Comparison of ENCODE assay signal across 8 mouse cellular contexts in the genomic region with DNA sequence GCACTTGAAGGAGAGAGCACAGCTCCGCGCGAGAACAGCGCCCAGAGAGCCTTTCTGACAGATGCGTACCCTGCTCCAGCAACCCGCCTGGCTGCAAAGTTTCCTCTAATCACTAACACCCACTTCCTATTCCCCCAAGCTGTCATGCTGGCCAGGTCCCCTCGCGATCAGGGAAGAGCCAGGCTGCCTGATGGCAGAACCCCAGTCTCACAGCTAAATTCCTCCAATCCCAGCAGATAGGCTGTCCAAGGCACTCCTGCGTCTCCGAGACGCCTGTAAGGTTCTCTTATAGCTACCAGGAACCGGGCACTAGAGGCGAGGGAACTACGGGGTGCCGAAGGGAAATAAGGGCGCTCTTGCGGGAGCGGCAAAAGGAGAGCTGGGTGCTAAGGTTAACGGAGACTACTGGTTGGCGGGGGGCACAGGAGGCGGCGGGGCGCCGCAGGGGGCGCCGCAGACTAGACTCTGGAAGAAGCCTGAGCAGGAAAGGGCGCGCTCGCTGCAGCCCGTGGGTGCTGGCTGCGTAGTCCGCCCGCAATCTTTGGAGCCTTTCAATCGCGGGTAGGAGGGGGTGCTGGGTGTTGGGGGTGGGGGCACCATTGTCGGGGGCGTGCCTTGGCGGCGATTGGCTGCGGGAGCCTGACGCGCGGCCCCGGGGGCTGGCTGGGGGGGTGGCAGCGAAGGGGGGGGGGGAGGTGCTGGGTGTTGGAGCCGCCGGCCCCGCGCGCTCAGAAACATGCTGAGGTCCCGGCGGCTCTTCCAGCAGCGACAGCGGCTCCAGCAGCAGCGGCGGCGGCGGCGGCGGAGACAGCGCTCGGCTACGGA. TPM values are rescaled to one million over a fixed set of nuclear protein-coding genes. Genes with fewer than 3 reads are reported as not detected.
DNase-seq lines count a peak whose midpoint lies in the region; ATAC-seq lines count a peak whose summit lies in the region.

A gene (plus strand): TSS at position 813 of the 825 bp plus-strand sequence.

- H3K4me2 ChIP-seq in intestine, embryonic 15.5 days (replicated peaks), result peak within 1 kb of the TSS; percentile 97

- peak within 1 kb of the TSS; percentile 57 for H3K4me3 ChIP-seq in intestine, embryonic 15.5 days (replicated peaks)

- DNase-seq in cerebellum, adult 9-10 months, result no peak
- DNase-seq in gastrocnemius, postnatal 36 days, result peak; percentile 30 to 31
- peak; percentile 65 for DNase-seq in left cerebral cortex, postnatal 4 days
- peak; percentile 12 to 35 for DNase-seq in spleen, postnatal 10 days (ENCODE audit: low spot score in 2 of 2)

- ATAC-seq in cerebellum, adult (ENCODE audit: insufficient number of reproducible peaks, low FRiP score, low TSS enrichment), result peak; percentile 13; the same call in 1 of the 2 replicates
- ATAC-seq in common myeloid progenitor, adult 5-6 weeks (replicated peaks; ENCODE audit: low read depth, poor library complexity, severe bottlenecking), result 0 out of 2 replicates have a peak, but pooled peaks have one; percentile 27
- peak; percentile 73 for ATAC-seq in intestine, embryonic 15.5 days
- ATAC-seq in megakaryocyte-erythroid progenitor cell, adult 5-6 weeks (replicated peaks; ENCODE audit: low FRiP score, low TSS enrichment, poor library complexity, severe bottlenecking), result 0 out of 2 replicates have a peak, but pooled peaks have one; percentile 26

- WGBS in intestine, embryonic 15.5 days, result under 1% methylated on average over 61 of the region's 63 CpGs

- peak within 1 kb of the TSS; percentile 48; the same call in 1 of the 2 replicates for H3K27ac ChIP-seq in intestine, embryonic 15.5 days

- peaks cover 41% of the 10 kb centered on the region for H3K27me3 ChIP-seq in intestine, embryonic 15.5 days (replicated peaks)

- H3K9ac ChIP-seq in intestine, embryonic 15.5 days, result peak within 1 kb of the TSS; percentile 54

- no peaks in the 10 kb centered on the region for H3K9me3 ChIP-seq in intestine, embryonic 15.5 days

- peaks cover 29% of the 10 kb centered on the region for H3K4me1 ChIP-seq in intestine, embryonic 15.5 days (replicated peaks)

- no peaks in the 10 kb centered on the region for H3K36me3 ChIP-seq in intestine, embryonic 15.5 days

- intact Hi-C loops in gastrocnemius, postnatal 36 days (cut with DNase I), result no loop called here
- intact Hi-C loops in left cerebral cortex, postnatal 4 days (cut with DNase I), result no loop called here

RNA-seq across cellular contexts. Expression of the gene that starts here (rescaled TPM):
- total RNA-seq in common myeloid progenitor, adult 5-6 weeks (2017), result not detected in 2 replicates
- under 1 TPM; 0.15 to 0.20 TPM for total RNA-seq in gastrocnemius, postnatal 36 days (2021)
- polyA plus RNA-seq in intestine, embryonic 15.5 days (2015; fragmentation: Nextera tagmentation; extraction: Ambion mirVana), result 0.75 and 1.1 TPM in 2 replicates
- total RNA-seq in left cerebral cortex, postnatal 4 days (2021), result 10 to 100 TPM; 10.4 to 12.2 TPM
- total RNA-seq in megakaryocyte-erythroid progenitor cell, adult 5-6 weeks (2014; fragmentation: Nextera tagmentation), result not detected in 2 replicates
- total RNA-seq in megakaryocyte-erythroid progenitor cell, adult 5-6 weeks (2017), result not detected in 2 replicates

Comparison
In these comparisons a context has a peak if more than half of its experiments do, and no peak if none do; other contexts are left out.
1. RNA of the gene that starts here (total RNA-seq): 10.4 to 12.2 TPM in left cerebral cortex, postnatal 4 days; 0.15 to 0.20 TPM in gastrocnemius, postnatal 36 days, not detected in common myeloid progenitor, adult 5-6 weeks and not detected in megakaryocyte-erythroid progenitor cell, adult 5-6 weeks; every median in the first group is over 4 times any median in the second.
2. Peak in ATAC-seq in common myeloid progenitor, adult 5-6 weeks; RNA of the gene not detected or under 1 TPM.
3. Peak in DNase-seq in gastrocnemius, postnatal 36 days; RNA of the gene not detected or under 1 TPM.
4. Peak in ATAC-seq in megakaryocyte-erythroid progenitor cell, adult 5-6 weeks; RNA of the gene not detected or under 1 TPM.
5. ATAC-seq: peak in every context shown above with its lines; median percentile 73 in intestine, embryonic 15.5 days; 27 in common myeloid progenitor, adult 5-6 weeks; 26 in megakaryocyte-erythroid progenitor cell, adult 5-6 weeks; 13 in cerebellum, adult.